Mouse (Mus musculus): ENCODE measurements around the gene Gm6588. TPM values are rescaled to one million over a fixed set of nuclear protein-coding genes. Genes with fewer than 3 reads are reported as not detected.

The Gm6588 gene
- polyA plus RNA-seq (2017; shearing (Covaris generic)) = not detected

GRCm38 (mm10) chr5:112448747-112449440 is at the start of gene Gm6588:
Gene Gm6588, plus strand, starts transcription at chr5:112449426.

Other genes starting within 250 kb of the Gm6588 start
- not detected for gene Cryba4, start 196.9 kb upstream of the Gm6588 start, polyA plus RNA-seq (2017; shearing (Covaris generic))
- gene Crybb1, start 193.6 kb upstream of the Gm6588 start, polyA plus RNA-seq (2017; shearing (Covaris generic)) = not detected
- 133 TPM for gene Tpst2, start 172.7 kb upstream of the Gm6588 start, polyA plus RNA-seq (2017; shearing (Covaris generic))
- gene Tfip11, start 123.1 kb upstream of the Gm6588 start, polyA plus RNA-seq (2017; shearing (Covaris generic)) = 44.0 TPM
- gene Srrd, start 106.4 kb upstream of the Gm6588 start, polyA plus RNA-seq (2017; shearing (Covaris generic)) = 39.2 TPM
- gene Hps4, start 106.3 kb upstream of the Gm6588 start, polyA plus RNA-seq (2017; shearing (Covaris generic)) = 17.4 TPM
- gene Gm6583, start 93.4 kb upstream of the Gm6588 start, polyA plus RNA-seq (2017; shearing (Covaris generic)) = not detected
- not detected for gene Asphd2, start 54.6 kb upstream of the Gm6588 start, polyA plus RNA-seq (2017; shearing (Covaris generic))
- not detected for gene Sez6l, start 127.8 kb downstream of the Gm6588 start, polyA plus RNA-seq (2017; shearing (Covaris generic))

Measured in naive thymus-derived CD4-positive, alpha-beta T cell, adult 5 months (primary cell).